Comparison of ENCODE assay signal across 15 mouse cellular contexts in the genomic region with DNA sequence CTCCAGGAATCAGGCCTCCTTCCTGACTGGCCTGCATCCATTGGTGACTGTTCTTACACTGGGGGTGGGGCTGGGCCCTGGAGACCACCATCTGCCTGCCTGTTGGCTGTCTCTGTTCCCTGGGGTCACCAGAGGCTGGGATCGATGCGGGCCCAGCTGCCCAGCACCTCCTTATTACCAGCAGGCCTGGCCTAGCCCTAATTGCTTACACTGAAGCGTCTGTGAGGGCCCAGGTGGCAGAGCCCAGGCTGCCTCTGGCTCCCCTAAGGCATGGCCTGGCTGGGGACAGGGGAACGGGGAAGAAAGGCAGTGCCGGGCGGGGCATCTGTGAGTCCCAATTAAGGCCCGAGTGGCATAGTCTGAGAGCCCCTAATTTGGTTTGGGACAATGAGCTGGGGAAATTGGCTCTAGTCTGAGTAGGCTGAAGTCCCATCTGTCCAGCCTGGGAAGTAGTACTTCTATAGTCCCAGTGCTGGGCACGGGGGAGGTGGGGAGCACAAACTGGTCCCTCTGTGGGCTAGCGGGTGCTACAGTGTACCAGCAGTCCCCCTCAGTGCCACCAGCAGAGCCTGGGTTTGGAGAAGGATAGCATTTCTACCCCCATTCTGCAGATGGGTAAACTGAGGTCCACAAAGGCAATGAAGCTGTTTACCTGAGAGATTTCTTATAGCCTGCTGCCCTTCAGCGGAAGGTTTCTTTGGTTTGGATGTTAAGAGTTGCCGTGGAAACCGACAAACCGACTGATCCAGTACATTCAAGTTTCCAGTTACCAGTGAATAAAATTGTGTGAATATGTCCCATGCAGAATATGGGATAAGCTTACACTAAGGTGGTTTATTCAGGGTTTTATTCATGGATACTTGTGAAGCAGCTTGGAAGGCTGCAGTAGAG.
DNase-seq lines count a peak whose midpoint lies in the region; ATAC-seq lines count a peak whose summit lies in the region.
"Had no signal": no experiment of that assay in that cellular context is flagged by ENCODE, and none has a peak within 500 bp of the region (broad histone marks: within the 10 kb centered on the region; RNA-seq: fewer than 3 reads in every experiment).

No protein-coding gene starts in this region.

- no peak overlapping the region for H3K9ac ChIP-seq in hindbrain, embryonic 11.5 days (ENCODE audit: low read depth, low read length)
- H3K9ac ChIP-seq in midbrain, embryonic 11.5 days (ENCODE audit: low read length) = no peak overlapping the region
- H3K9ac ChIP-seq: embryonic facial prominence, embryonic 12.5 days; heart, embryonic 12.5 days had no signal

- H3K36me3 ChIP-seq in embryonic facial prominence, embryonic 10.5 days (replicated peaks) = no peaks in the 10 kb centered on the region
- H3K36me3 ChIP-seq in hindbrain, embryonic 11.5 days (ENCODE audit: control insufficient read depth, insufficient read depth, low read length) = no peaks in the 10 kb centered on the region
- H3K36me3 ChIP-seq in midbrain, embryonic 11.5 days (ENCODE audit: control insufficient read depth, insufficient read depth, low read length) = no peaks in the 10 kb centered on the region
- H3K36me3 ChIP-seq: embryonic facial prominence, embryonic 12.5 days; heart, embryonic 12.5 days had no signal

- H3K4me1 ChIP-seq in embryonic facial prominence, embryonic 10.5 days = peaks cover 55% of the 10 kb centered on the region
- H3K4me1 ChIP-seq in hindbrain, embryonic 11.5 days (replicated peaks; ENCODE audit: control insufficient read depth, insufficient read depth, low read length) = peaks cover 10% of the 10 kb centered on the region
- H3K4me1 ChIP-seq in midbrain, embryonic 11.5 days (ENCODE audit: control insufficient read depth, insufficient read depth, low read length) = peaks cover 5% of the 10 kb centered on the region

- DNase-seq in embryo, embryonic 10.5 days (ENCODE audit: low spot score) = peak; percentile 41
- DNase-seq in embryo, embryonic 9.5 days (ENCODE audit: extremely low spot score) = no peak
- no peak for DNase-seq in embryonic facial prominence, embryonic 10.5 days (ENCODE audit: low spot score)
- peak; percentile 74 for DNase-seq in hindbrain, embryonic 11.5 days (ENCODE audit: low spot score)
- peak; percentile 91 for DNase-seq in midbrain, embryonic 11.5 days (ENCODE audit: low spot score, missing footprints)
- DNase-seq in ovary, postnatal 14 days (ENCODE audit: low spot score) = no peak
- no peak for DNase-seq in left cerebral cortex, postnatal 36 days (ENCODE audit: low spot score in 2 of 2)
- DNase-seq in kidney, postnatal 4 days = no peak
- DNase-seq: adrenal gland, postnatal 36 days; cerebellum, adult 11-12 months; lung, adult 18-20 months had no signal

- no peaks in the 10 kb centered on the region for H3K9me3 ChIP-seq in embryonic facial prominence, embryonic 10.5 days
- H3K9me3 ChIP-seq in hindbrain, embryonic 11.5 days (ENCODE audit: control insufficient read depth, low read length) = no peaks in the 10 kb centered on the region
- no peaks in the 10 kb centered on the region for H3K9me3 ChIP-seq in midbrain, embryonic 11.5 days (ENCODE audit: control insufficient read depth, low read length)
- H3K9me3 ChIP-seq: embryonic facial prominence, embryonic 12.5 days; heart, embryonic 12.5 days; megakaryocyte, embryonic 14.5 days had no signal

- intact Hi-C loops in left cerebral cortex, postnatal 36 days (cut with DNase I) = no loop called here

- peak overlapping the region; percentile 76 for H3K27ac ChIP-seq in embryonic facial prominence, embryonic 10.5 days (replicated peaks)
- H3K27ac ChIP-seq in hindbrain, embryonic 11.5 days (ENCODE audit: low read depth, low read length) = peak overlapping the region; percentile 48; the same call in 1 of the 2 replicates
- H3K27ac ChIP-seq in midbrain, embryonic 11.5 days (ENCODE audit: low read depth, low read length) = no peak overlapping the region; the same call in 1 of the 2 replicates
- H3K27ac ChIP-seq: embryonic facial prominence, embryonic 12.5 days had no signal

- peak; percentile 79 for ATAC-seq in hindbrain, embryonic 11.5 days (ENCODE audit: low FRiP score)
- peak; percentile 77 for ATAC-seq in midbrain, embryonic 11.5 days (ENCODE audit: low FRiP score)
- ATAC-seq: inflammation-experienced regulatory T-cells, adult 6 months had no signal

- H3K4me2 ChIP-seq in hindbrain, embryonic 11.5 days (replicated peaks; ENCODE audit: low read depth, low read length) = no peak overlapping the region
- no peak overlapping the region for H3K4me2 ChIP-seq in midbrain, embryonic 11.5 days
- H3K4me2 ChIP-seq: embryonic facial prominence, embryonic 12.5 days; heart, embryonic 12.5 days had no signal

- peaks cover 14% of the 10 kb centered on the region for H3K27me3 ChIP-seq in embryonic facial prominence, embryonic 10.5 days (replicated peaks; ENCODE audit: low read depth, poor library complexity, severe bottlenecking)
- H3K27me3 ChIP-seq in hindbrain, embryonic 11.5 days (ENCODE audit: control insufficient read depth, insufficient read depth, low read length) = no peaks in the 10 kb centered on the region
- no peaks in the 10 kb centered on the region for H3K27me3 ChIP-seq in midbrain, embryonic 11.5 days (ENCODE audit: control insufficient read depth, insufficient read depth, low read length)
- H3K27me3 ChIP-seq: embryonic facial prominence, embryonic 12.5 days had no signal

- H3K4me3 ChIP-seq in embryonic facial prominence, embryonic 10.5 days = no peak overlapping the region
- no peak overlapping the region for H3K4me3 ChIP-seq in hindbrain, embryonic 11.5 days (ENCODE audit: low read depth, low read length)
- H3K4me3 ChIP-seq in midbrain, embryonic 11.5 days (ENCODE audit: low read depth, low read length) = no peak overlapping the region
- H3K4me3 ChIP-seq: embryonic facial prominence, embryonic 12.5 days; heart, embryonic 12.5 days; megakaryocyte, embryonic 14.5 days had no signal

- WGBS in embryonic facial prominence, embryonic 10.5 days = 67% methylated on average over 13 of the region's 13 CpGs
- 62% methylated on average over 13 of the region's 13 CpGs for WGBS in hindbrain, embryonic 11.5 days
- 71% methylated on average over 13 of the region's 13 CpGs for WGBS in midbrain, embryonic 11.5 days

Comparison
In these comparisons a context has a peak if more than half of its experiments do, and no peak if none do; other contexts are left out.
1. DNase-seq: peak in embryo, embryonic 10.5 days (single experiment), hindbrain, embryonic 11.5 days (single experiment) and midbrain, embryonic 11.5 days (single experiment); none in embryo, embryonic 9.5 days (single experiment), embryonic facial prominence, embryonic 10.5 days (single experiment), ovary, postnatal 14 days (single experiment), left cerebral cortex, postnatal 36 days (0 of 2) and kidney, postnatal 4 days (0 of 2).